Mouse (Mus musculus) brain, embryonic 14.5 days (tissue): Measurements from ENCODE around the gene Gm4450. TPM values are rescaled to one million over a fixed set of nuclear protein-coding genes. Genes with fewer than 3 reads are reported as not detected.
"Not testable (repeated sequence)": the region's sequence is repeated elsewhere in the genome, so short reads cannot be mapped to it uniquely, and the experiment has no call there.

Experiments
- DNase-seq: peaks from one replicate; pipeline ENCODE4 v3.0.0-alpha.2; 2011; ENCODE audit warnings: low read depth
- CTCF ChIP-seq: fragments of 200-500 bp; IDR thresholded peaks from 2 replicates; pipeline ENCODE4 v1.5.1; 2012; ENCODE audit warnings: inconsistent platforms, mild to moderate bottlenecking, moderate library complexity, borderline replicate concordance; ENCODE audit not compliant: insufficient read depth, insufficient read length; ENCODE audit errors: extremely low read depth
- POLR2A ChIP-seq: fragments of 200-500 bp; IDR thresholded peaks from 2 replicates; pipeline ENCODE4 v1.6.1; 2012; ENCODE audit warnings: mild to moderate bottlenecking, inconsistent platforms, borderline replicate concordance; ENCODE audit not compliant: poor library complexity, insufficient read depth, insufficient read length, severe bottlenecking; ENCODE audit errors: extremely low read depth
- polyA plus RNA-seq: library from polyadenylated mRNA; depleted of rRNA; stranded (reverse); fragments of >200 nt; gene quantifications from 2 replicates; pipeline ENCODE4 v1.2.3, GENCODE M21; 2012; rRNA removed

The Gm4450 gene
- polyA plus RNA-seq, result not detected in 2 replicates

GRCm38 (mm10) chr3:98457026-98457425, at the start of gene Gm4450:
Gene Gm4450, minus strand, starts transcription at chr3:98457126.
- not testable (repeated sequence) for DNase-seq

- DNase-seq, result not testable (repeated sequence)
Observed at GRCm38 (mm10) chr3:98497401-98497800, 40.5 kb upstream of the Gm4450 start.

DNA sequence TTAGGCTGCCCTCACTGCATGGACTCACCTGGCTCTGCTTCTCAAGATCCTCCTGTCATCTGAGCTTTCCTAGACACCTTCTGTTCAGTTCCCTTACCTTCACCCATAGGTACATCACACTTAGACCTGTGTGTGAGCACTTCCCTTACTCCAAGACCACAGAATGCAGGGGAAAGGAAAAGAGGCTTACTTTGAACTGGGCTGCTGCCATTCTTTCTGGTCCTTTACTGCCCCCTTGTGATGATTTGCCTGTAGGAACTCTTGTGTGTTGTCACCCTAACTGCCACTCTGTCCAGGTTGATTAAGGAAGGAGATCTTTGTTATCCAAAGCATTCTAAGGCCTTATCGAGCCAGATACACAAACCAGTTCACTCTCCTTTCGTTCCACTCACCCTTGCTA, 39.8 kb upstream of the Gm4450 start:
- not testable (repeated sequence) for DNase-seq

DNA sequence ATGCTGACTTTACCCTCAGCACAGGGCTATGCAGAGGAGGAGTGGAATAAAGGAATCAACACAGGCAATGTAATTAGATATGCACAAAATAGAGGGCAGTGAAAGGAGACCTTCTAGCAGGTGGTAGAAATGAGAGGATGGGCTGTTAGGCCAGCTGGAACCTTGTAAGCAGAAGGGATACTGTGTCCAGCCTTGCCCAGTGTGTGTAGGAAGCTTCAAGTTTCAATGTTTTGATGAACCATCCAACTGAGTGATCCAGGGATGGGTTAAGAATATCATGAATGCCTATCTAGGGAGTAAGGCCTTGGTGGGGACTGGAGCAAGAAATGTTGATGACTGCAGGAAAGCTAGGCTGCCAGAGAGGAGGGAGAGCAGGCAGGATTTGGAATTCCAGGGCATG, 38.1 kb upstream of the Gm4450 start:
- not testable (repeated sequence) for DNase-seq

DNA sequence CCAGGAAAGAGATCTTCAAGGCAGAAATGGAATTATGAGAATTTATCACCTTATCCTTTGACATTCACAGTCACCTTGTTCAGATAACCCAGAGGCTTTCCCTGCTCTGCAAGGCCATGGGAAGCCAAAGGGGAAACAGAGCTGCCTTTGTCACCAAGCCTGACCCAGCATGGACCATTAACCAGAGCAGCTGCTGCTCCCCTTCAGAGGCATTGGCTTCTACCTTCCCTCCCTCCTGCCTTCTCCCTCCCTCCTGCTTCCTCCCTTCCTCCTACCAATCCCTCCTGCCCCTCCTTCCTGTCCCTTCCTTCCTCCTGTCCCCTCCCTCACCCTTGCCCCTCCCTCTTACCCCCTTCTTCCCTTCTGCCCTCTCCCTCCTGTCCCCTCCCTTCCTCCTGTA, 37.3 kb upstream of the Gm4450 start:
- DNase-seq, result not testable (repeated sequence)

- not testable (repeated sequence) for DNase-seq
Observed at GRCm38 (mm10) chr3:98471499-98471898, 14.6 kb upstream of the Gm4450 start.

- DNase-seq, result not testable (repeated sequence)
Observed at GRCm38 (mm10) chr3:98471057-98471456, 14.1 kb upstream of the Gm4450 start.

DNA sequence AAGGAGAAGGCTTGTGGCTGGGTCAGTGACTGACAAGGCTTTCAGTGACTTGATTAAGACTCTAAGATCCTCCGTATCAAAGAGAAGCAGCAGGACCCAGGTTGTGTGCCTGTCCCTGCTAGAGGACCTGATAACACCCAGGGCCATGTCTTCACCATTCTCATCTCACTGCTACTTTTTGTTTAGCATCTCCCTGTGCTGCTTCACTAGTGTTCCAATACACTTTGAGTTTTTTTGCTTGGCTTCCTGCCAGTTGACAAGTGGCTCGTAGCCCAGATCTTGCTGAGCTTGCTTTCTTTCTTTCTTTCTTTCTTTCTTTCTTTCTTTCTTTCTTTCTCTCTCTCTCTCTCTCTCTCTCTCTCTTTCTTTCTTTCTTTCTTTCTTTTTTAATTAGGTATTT, 12.4 kb upstream of the Gm4450 start:
- DNase-seq, result not testable (repeated sequence)

- not testable (repeated sequence) for DNase-seq
Observed at GRCm38 (mm10) chr3:98453786-98454185, 3.1 kb downstream of the Gm4450 start.

DNA sequence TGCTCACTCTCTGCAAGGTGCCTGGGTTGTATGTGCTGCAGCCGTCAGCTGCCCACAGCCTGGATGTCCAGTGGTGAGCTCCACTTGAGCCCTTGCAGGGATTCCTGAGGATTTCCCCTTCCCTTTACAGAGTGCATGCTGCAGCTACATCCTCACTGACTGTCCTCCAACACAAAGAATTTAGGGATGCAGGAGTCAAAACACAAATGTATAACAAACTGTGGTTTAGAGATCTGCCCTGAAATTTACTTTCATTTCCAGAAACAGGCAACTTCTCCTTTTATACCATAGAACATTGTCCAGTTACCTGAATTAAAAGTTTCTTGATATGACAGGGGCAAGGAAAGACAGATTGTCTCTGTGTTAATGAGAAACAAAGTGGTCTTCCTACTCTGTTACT, 13.0 kb downstream of the Gm4450 start:
- DNase-seq, result not testable (repeated sequence)

DNA sequence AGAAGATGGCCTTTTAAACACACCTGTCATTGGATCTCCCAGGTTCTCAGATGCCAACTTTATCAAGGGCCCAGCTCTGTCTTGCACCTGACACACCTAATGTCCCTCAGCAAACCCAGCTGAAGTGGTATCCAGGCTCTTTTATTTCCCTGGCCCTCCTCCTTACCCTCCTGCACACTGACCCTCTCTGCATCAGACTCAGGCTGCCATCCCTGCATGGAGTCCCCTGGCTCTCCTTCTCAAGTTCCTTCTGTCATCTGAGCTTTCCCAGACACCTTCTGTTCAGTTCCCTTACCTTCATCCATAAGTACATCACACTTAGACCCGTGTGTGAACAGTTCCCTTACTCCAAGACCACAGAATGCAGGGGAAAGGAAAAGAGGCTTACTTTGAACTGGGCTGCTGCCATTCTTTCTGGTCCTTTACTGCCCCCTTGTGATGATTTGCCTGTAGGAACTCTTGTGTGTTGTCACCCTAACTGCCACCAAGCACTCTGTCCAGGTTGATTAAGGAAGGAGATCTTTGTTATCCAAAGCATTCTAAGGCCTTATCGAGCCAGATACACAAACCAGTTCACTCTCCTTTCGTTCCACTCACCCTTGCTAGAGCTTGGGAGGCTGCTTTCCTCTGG, 13.7 kb downstream of the Gm4450 start:
- peak; percentile 9 for DNase-seq
- peak; percentile 5; the same call in 1 of the 2 replicates for TF ChIP-seq CTCF

- DNase-seq, result not testable (repeated sequence)
Observed at GRCm38 (mm10) chr3:98442245-98442644, 14.7 kb downstream of the Gm4450 start.

DNA sequence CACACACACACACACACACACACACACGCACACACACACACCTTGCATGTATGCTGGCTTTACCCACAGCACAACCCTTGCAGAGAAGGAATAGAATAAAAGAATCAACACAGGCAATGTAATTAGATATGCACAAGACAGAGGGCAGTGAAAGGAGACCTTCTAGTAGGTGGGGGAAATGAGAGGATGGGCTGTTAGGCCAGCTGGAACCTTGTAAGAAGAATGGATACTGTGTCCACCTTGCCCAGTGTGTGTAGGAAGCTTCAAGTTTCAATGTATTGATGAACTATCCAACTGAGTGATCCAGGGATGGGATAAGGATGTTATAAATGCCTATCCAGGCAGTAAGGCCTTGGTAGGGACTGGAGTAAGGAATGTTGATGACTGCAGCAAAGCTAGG, 21.9 kb downstream of the Gm4450 start:
- DNase-seq, result no peak
- TF ChIP-seq POLR2A, result no peak
- TF ChIP-seq CTCF, result no peak

- DNase-seq, result no peak
- no peak for TF ChIP-seq CTCF
- TF ChIP-seq POLR2A, result no peak
Observed at GRCm38 (mm10) chr3:98434088-98434816, 22.7 kb downstream of the Gm4450 start.

GRCm38 (mm10) chr3:98428928-98429525, 27.9 kb downstream of the Gm4450 start:
- TF ChIP-seq CTCF (no peak), POLR2A (no peak)
- DNase-seq, result no peak
